Mouse (Mus musculus): Measurements from ENCODE around the gene Lcor. TPM values are rescaled to one million over a fixed set of nuclear protein-coding genes. Genes with fewer than 3 reads are reported as not detected.

Lcor gene
- total RNA-seq, 2 experiments from 2014 or later: 11.7 to 13.0 TPM

GRCm38 (mm10) chr19:41473566-41474135 is 8.8 kb upstream of the Lcor start:
- DNase-seq: no peak
- intact Hi-C loops (cut with DNase I): no loop called here

- intact Hi-C loops (cut with DNase I): no loop called here
These were observed 7.5 kb upstream of the Lcor start for GRCm38 (mm10) chr19:41474943-41475342.

DNA sequence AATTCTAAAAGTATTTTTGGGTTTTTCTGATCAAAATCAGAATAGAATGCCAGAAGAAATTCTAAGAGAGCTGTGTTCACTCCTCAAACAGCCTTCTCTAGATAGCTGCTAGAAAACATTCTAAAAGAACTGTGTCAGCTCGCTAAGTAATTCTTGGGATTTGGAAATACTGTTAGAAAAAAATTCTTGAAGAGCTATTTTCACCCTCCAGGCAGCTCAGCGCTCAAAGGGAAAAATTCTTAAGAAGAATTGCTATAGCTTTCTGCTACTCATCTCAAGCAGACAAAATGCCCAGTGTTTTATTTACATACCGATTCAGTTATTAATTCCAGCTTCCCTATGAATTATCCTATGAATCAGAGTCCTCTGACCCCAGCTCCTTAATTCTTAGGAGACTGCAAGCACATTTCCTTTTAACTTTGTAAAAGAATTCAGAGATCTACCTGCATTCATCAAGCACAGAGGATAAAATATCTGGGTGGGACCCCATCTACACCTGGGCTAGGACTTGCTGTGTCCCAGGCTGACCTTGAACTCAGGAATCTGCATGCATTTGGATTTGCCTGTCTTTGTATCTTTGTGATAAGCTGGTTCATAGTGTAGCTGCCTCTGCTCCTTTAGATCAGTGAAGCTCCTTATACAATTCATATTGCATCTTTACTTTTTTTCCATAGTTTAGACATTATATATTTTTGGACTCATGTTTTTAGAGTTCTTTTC is 5.7 kb upstream of the Lcor start:
- DNase-seq: no peak
- intact Hi-C loops (cut with DNase I): no loop called here

More at GRCm38 (mm10) chr19:41474943-41475342, 7.5 kb upstream of the Lcor start:
- no peak for DNase-seq

DNA sequence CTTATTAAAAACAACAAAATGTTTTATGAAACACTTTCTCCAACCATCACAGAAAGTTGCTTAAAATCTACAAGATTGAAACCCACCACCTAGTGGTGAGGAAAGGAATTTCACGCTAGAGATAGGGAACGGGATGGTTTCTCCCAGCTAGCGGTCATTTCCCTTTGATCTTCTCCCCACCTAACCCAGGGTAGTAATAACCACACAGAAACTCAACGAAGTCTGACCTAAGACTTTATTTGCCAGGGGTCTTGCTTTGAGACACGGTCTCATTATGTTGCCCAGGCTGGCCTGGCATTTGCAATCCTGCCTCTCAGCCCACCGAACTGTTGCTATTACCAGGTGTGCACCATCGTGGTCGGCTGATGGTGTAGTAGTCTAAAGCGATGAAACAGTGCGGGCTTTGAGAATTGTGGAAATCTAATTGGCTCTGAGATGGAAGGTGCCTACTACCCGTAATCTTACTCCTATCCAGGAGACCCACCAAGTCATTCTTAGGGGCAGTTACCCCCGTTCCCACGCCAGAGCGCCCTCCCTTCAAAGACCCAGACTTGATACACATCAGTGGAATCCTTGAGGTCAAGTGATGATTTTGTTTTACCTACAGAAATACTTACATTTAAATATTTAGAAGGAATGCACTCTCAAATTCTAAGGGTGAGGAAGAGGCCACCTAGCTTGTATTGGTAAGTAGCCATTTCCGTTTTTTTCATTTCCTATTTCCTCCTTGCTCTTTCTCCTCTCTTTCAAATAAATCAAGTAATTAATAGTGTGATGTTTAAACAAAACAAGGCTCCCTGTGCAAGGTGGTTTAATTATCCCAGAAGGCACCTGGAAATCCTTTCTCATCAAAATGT is 1.2 kb upstream of the Lcor start:
- peak; percentile 7 to 33 for DNase-seq
- intact Hi-C loops (cut with DNase I): loop anchor here (5.0 kb wide), 1 partner anchor 164 kb away; no protein-coding TSS in a partner anchor

- no peak for DNase-seq
- intact Hi-C loops (cut with DNase I): loop anchor here (5.0 kb wide), 1 partner anchor 165 kb away; no protein-coding TSS in a partner anchor
These were observed 599 bp upstream of the Lcor start for GRCm38 (mm10) chr19:41481887-41482189.

- DNase-seq: peak; percentile 81 to 85
- intact Hi-C loops (cut with DNase I): loop anchor here (5.0 kb wide), 1 partner anchor 166 kb away; no protein-coding TSS in a partner anchor
These were observed 540 bp downstream of the Lcor start for GRCm38 (mm10) chr19:41482909-41483444.

DNA sequence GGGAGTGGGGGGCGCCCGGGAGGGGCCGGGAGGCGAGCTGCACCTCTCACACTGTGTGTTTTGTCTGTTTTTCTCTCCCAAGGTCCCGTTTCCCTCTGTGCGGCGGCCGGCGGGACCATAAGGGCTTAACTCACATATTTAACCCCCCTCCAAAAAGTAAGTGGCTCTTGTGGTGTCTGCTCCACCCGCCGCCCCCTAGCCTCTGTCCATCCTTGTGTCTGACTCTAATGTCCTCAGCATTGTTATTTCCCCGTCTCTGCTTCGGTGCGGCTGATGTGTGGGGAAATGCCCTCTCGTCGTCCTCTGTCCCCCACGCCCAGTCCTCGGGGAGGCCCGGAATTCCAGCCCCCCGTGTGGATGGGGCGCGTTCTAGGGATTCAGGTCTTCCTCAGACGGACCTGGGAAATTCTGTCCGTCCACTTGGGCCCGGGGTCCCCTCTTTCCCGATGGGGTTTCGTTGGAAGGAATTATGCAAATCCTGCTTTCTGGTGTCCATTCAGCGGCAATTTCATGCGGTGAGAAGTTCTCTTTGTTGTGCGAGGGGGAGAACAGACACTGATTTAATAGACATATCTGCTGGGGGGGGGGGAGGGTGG is 1.1 kb downstream of the Lcor start:
- intact Hi-C loops (cut with DNase I): loop anchor here (5.0 kb wide), 1 partner anchor 166 kb away; no protein-coding TSS in a partner anchor
- DNase-seq: peak in 1 of 2 experiments; percentile 31

DNA sequence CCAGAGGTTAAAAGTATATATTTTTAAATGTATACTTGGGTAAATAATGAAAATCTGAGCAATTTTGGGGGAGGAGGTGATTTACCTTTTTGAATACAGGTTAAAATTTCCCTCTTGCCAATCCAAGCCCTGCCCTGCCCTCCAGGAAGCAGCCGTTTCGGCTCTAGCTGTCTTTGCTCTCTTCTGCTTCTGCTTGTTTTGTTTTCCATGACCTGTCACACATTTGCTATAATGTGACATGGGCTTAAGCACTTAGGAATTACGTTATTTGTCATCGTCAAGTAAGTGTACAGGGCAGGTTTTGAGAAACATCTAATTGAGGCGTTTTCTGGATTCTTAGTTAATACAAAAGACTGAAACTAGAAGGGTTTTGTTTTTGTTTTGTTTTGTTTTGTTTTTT is 1.9 kb downstream of the Lcor start:
- DNase-seq: no peak
- intact Hi-C loops (cut with DNase I): loop anchor here (5.0 kb wide), 1 partner anchor 167 kb away; no protein-coding TSS in a partner anchor

- intact Hi-C loops (cut with DNase I): no loop called here
- DNase-seq: no peak
These were observed 13.1 kb downstream of the Lcor start for GRCm38 (mm10) chr19:41495382-41496032.

- DNase-seq: no peak
These were observed 13.6 kb downstream of the Lcor start for GRCm38 (mm10) chr19:41496058-41496457.

GRCm38 (mm10) chr19:41507872-41508271 is 25.4 kb downstream of the Lcor start:
- no peak for DNase-seq
- intact Hi-C loops (cut with DNase I): no loop called here

More at GRCm38 (mm10) chr19:41496058-41496457, 13.6 kb downstream of the Lcor start:
- intact Hi-C loops (cut with DNase I): no loop called here

GRCm38 (mm10) chr19:41514836-41515235 is 32.4 kb downstream of the Lcor start:
- no peak for DNase-seq
- intact Hi-C loops (cut with DNase I): no loop called here

GRCm38 (mm10) chr19:41515549-41515948 is 33.1 kb downstream of the Lcor start:
- intact Hi-C loops (cut with DNase I): no loop called here
- no peak for DNase-seq

DNA sequence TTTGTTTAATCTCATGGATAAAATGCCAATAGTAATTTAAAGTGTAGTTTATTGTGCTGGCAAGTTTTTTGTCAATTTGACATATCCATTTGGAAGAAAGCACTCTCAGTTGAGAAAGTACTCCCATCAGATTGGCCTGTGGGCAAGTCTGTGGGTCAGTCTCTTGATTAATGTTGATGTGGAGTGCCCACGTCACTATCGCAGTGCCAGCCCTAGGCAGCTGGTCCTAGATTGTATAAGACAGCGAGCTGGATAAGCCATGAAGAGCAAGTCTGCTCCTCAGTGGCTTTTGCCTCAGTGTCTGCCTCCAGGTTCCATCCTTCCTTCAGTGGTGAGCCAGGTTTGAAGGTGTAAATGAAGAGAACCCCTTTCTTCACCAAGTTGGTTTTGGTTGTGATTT is 34.6 kb downstream of the Lcor start:
- no peak for DNase-seq
- intact Hi-C loops (cut with DNase I): no loop called here

- intact Hi-C loops (cut with DNase I): no loop called here
- DNase-seq: no peak
These were observed 36.7 kb downstream of the Lcor start for GRCm38 (mm10) chr19:41519121-41519520.

DNA sequence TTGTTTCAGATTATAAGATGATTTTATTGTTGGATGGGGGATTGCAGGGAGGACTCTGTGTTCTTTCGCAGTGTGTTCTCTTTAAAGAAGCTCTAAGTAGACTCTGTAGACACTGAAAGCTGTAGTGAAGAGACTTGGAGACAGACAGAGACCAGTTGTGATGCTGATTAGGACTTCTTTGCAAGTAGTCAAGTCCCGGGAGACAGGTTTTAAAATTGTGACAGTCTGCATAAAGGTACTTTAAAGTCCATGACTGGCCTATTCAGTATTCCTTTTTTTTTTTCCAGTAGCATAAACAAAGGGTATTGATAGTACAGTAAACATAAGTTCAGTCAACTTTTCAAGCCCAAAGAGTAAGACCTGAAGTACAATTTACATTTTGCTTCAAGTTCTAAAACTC is 39.8 kb downstream of the Lcor start:
- DNase-seq: no peak
- intact Hi-C loops (cut with DNase I): no loop called here

GRCm38 (mm10) chr19:41523798-41524563 is 41.5 kb downstream of the Lcor start:
- intact Hi-C loops (cut with DNase I): no loop called here
- DNase-seq: no peak

GRCm38 (mm10) chr19:41529169-41529568 is 46.7 kb downstream of the Lcor start:
- intact Hi-C loops (cut with DNase I): no loop called here
- no peak for DNase-seq

- intact Hi-C loops (cut with DNase I): no loop called here
- no peak for DNase-seq
These were observed 51.6 kb downstream of the Lcor start for GRCm38 (mm10) chr19:41534021-41534420.

Measured in heart, postnatal 14 days (tissue).